Mouse (Mus musculus) midbrain, embryonic 12.5 days (tissue): Measurements from ENCODE around the gene Spata18. TPM values are rescaled to one million over a fixed set of nuclear protein-coding genes. Genes with fewer than 3 reads are reported as not detected.

Source experiments
- ATAC-seq: fragments of 200-750 bp; cut with Nextera tagmentation; 2 replicates; pipeline ENCODE4 v1.8.0; 2017; ENCODE audit warnings: low read depth, moderate TSS enrichment, moderate library complexity; ENCODE audit not compliant: low FRiP score
- H3K27ac ChIP-seq: fragments of 300-500 bp; sonication (generic); replicated peaks from 2 replicates; pipeline ENCODE4 v1.5.1; 2016; ENCODE audit warnings: mild to moderate bottlenecking
- H3K27me3 ChIP-seq: fragments of 300-500 bp; sonication (generic); 2 replicates; pipeline ENCODE4 v1.6.1; 2016; ENCODE audit warnings: mild to moderate bottlenecking
- H3K36me3 ChIP-seq: fragments of 300-500 bp; sonication (generic); 2 replicates; pipeline ENCODE4 v1.6.1; 2016
- H3K4me1 ChIP-seq: fragments of 300-500 bp; sonication (generic); 2 replicates; pipeline ENCODE4 v1.6.1; 2016
- H3K4me2 ChIP-seq: fragments of 300-500 bp; sonication (generic); replicated peaks from 2 replicates; pipeline ENCODE4 v1.6.1; 2016; ENCODE audit warnings: mild to moderate bottlenecking, moderate library complexity
- H3K4me3 ChIP-seq: fragments of 300-500 bp; sonication (generic); 2 replicates; pipeline ENCODE4 v1.5.1; 2016; ENCODE audit warnings: mild to moderate bottlenecking
- H3K9ac ChIP-seq: fragments of 300-500 bp; sonication (generic); replicated peaks from 2 replicates; pipeline ENCODE4 v1.6.1; 2016; ENCODE audit warnings: mild to moderate bottlenecking, moderate library complexity
- H3K9me3 ChIP-seq: fragments of 300-500 bp; sonication (generic); 2 replicates; pipeline ENCODE4 v1.6.1; 2016; ENCODE audit warnings: mild to moderate bottlenecking
- WGBS: fragments of 180-500 bp; shearing (Covaris S2); methylation state at CpG from one replicate; pipeline ENCODE4 v1.1.7; 2016; 5-methylcytosine and 5-hydroxymethylcytosine counted together
- polyA plus RNA-seq: library from polyadenylated mRNA; unstranded; fragments of >200 nt; fragmentation: Nextera tagmentation; extraction: Ambion mirVana; gene quantifications from 2 replicates; pipeline ENCODE4 v1.2.1, GENCODE M21; 2016

Gene Spata18
- 0.13 and 0.14 TPM in 2 replicates for polyA plus RNA-seq

- ATAC-seq, result peak; percentile 23
Measured at GRCm38 (mm10) chr5:73651061-73651854, at the start of gene Spata18. Gene Spata18, plus strand, starts transcription at chr5:73651379.

GRCm38 (mm10) chr5:73602865-73603264, 48.3 kb upstream of the Spata18 start:
- H3K4me2 ChIP-seq, result no peak overlapping the region
- H3K4me3 ChIP-seq, result no peak overlapping the region
- no peak overlapping the region for H3K27ac ChIP-seq
- H3K36me3 ChIP-seq, result no peaks in the 10 kb centered on the region
- no peak overlapping the region for H3K9ac ChIP-seq
- WGBS, result 77% methylated on average over 3 of the region's 3 CpGs
- peaks cover 3% of the 10 kb centered on the region; the same call in 1 of the 2 replicates for H3K9me3 ChIP-seq
- no peak for ATAC-seq
- H3K4me1 ChIP-seq, result peaks cover 20% of the 10 kb centered on the region
- no peaks in the 10 kb centered on the region for H3K27me3 ChIP-seq

More at GRCm38 (mm10) chr5:73651061-73651854, at the start of gene Spata18:
- Histone ChIP-seq H3K4me3 (peak within 1 kb of the TSS; percentile 50), H3K36me3 (no peaks in the 10 kb centered on the region), H3K27ac (no peak within 1 kb of the TSS), H3K4me2 (peak within 1 kb of the TSS; percentile 87), H3K9ac (peak within 1 kb of the TSS; percentile 50; the same call in 1 of the 2 replicates), H3K4me1 (peaks cover 25% of the 10 kb centered on the region), H3K27me3 (peaks cover 59% of the 10 kb centered on the region), H3K9me3 (no peaks in the 10 kb centered on the region)
- under 1% methylated on average over 53 of the region's 57 CpGs for WGBS

- no peaks in the 10 kb centered on the region for H3K36me3 ChIP-seq
- no peak overlapping the region for H3K4me3 ChIP-seq
- H3K4me2 ChIP-seq, result no peak overlapping the region
- ATAC-seq, result no peak
- peaks cover 12% of the 10 kb centered on the region for H3K4me1 ChIP-seq
- H3K9ac ChIP-seq, result no peak overlapping the region
- H3K27me3 ChIP-seq, result no peaks in the 10 kb centered on the region
- peaks cover 3% of the 10 kb centered on the region; the same call in 1 of the 2 replicates for H3K9me3 ChIP-seq
- WGBS, result 88% methylated on average over 6 of the region's 6 CpGs
- H3K27ac ChIP-seq, result no peak overlapping the region
Measured at GRCm38 (mm10) chr5:73604542-73604941, 46.6 kb upstream of the Spata18 start.

GRCm38 (mm10) chr5:73604964-73605363, 46.2 kb upstream of the Spata18 start:
- no peak for ATAC-seq

GRCm38 (mm10) chr5:73611071-73611470, 40.1 kb upstream of the Spata18 start:
- Histone ChIP-seq H3K4me1 (no peaks in the 10 kb centered on the region), H3K27me3 (no peaks in the 10 kb centered on the region), H3K9me3 (peaks cover 7% of the 10 kb centered on the region; the same call in 1 of the 2 replicates), H3K4me3 (no peak overlapping the region), H3K4me2 (no peak overlapping the region), H3K27ac (no peak overlapping the region), H3K36me3 (no peaks in the 10 kb centered on the region), H3K9ac (no peak overlapping the region)
- ATAC-seq, result no peak
- WGBS, result 95% methylated on average over 4 of the region's 4 CpGs

More at GRCm38 (mm10) chr5:73604964-73605363, 46.2 kb upstream of the Spata18 start:
- 91% methylated on average over 6 of the region's 6 CpGs for WGBS
- no peaks in the 10 kb centered on the region for H3K27me3 ChIP-seq
- H3K27ac ChIP-seq, result no peak overlapping the region
- H3K4me2 ChIP-seq, result no peak overlapping the region
- no peaks in the 10 kb centered on the region for H3K36me3 ChIP-seq
- no peak overlapping the region for H3K4me3 ChIP-seq
- H3K9me3 ChIP-seq, result peaks cover 3% of the 10 kb centered on the region; the same call in 1 of the 2 replicates
- peaks cover 8% of the 10 kb centered on the region for H3K4me1 ChIP-seq
- no peak overlapping the region for H3K9ac ChIP-seq

GRCm38 (mm10) chr5:73613296-73613695, 37.9 kb upstream of the Spata18 start:
- Histone ChIP-seq H3K4me3 (no peak overlapping the region), H3K9me3 (peaks cover 5% of the 10 kb centered on the region; the same call in 1 of the 2 replicates), H3K4me2 (no peak overlapping the region), H3K27ac (no peak overlapping the region), H3K27me3 (no peaks in the 10 kb centered on the region), H3K4me1 (no peaks in the 10 kb centered on the region), H3K36me3 (no peaks in the 10 kb centered on the region), H3K9ac (no peak overlapping the region)
- 93% methylated on average over 8 of the region's 8 CpGs for WGBS
- ATAC-seq, result no peak

GRCm38 (mm10) chr5:73615211-73615610, 36.0 kb upstream of the Spata18 start:
- no peak overlapping the region for H3K9ac ChIP-seq
- H3K4me3 ChIP-seq, result no peak overlapping the region
- peaks cover 5% of the 10 kb centered on the region; the same call in 1 of the 2 replicates for H3K9me3 ChIP-seq
- no peak for ATAC-seq
- WGBS, result 80% methylated on average over 7 of the region's 7 CpGs
- H3K27me3 ChIP-seq, result no peaks in the 10 kb centered on the region
- H3K4me1 ChIP-seq, result no peaks in the 10 kb centered on the region
- no peak overlapping the region for H3K4me2 ChIP-seq
- no peak overlapping the region for H3K27ac ChIP-seq
- no peaks in the 10 kb centered on the region for H3K36me3 ChIP-seq

- ATAC-seq, result no peak
- Histone ChIP-seq H3K9me3 (no peaks in the 10 kb centered on the region), H3K4me2 (no peak overlapping the region), H3K27ac (no peak overlapping the region), H3K27me3 (no peaks in the 10 kb centered on the region), H3K4me1 (no peaks in the 10 kb centered on the region), H3K36me3 (no peaks in the 10 kb centered on the region), H3K9ac (no peak overlapping the region), H3K4me3 (no peak overlapping the region)
- WGBS, result 87% methylated on average over 1 of the region's 1 CpGs
Measured at GRCm38 (mm10) chr5:73618969-73619368, 32.2 kb upstream of the Spata18 start.

GRCm38 (mm10) chr5:73625505-73625904, 25.7 kb upstream of the Spata18 start:
- 73% methylated on average over 1 of the region's 1 CpGs for WGBS
- Histone ChIP-seq H3K4me2 (no peak overlapping the region), H3K36me3 (no peaks in the 10 kb centered on the region), H3K4me1 (no peaks in the 10 kb centered on the region), H3K9ac (no peak overlapping the region), H3K9me3 (no peaks in the 10 kb centered on the region), H3K4me3 (no peak overlapping the region), H3K27ac (no peak overlapping the region), H3K27me3 (no peaks in the 10 kb centered on the region)
- no peak for ATAC-seq

- WGBS, result 95% methylated on average over 7 of the region's 7 CpGs
- H3K4me3 ChIP-seq, result no peak overlapping the region
- H3K9me3 ChIP-seq, result no peaks in the 10 kb centered on the region
- no peak overlapping the region for H3K27ac ChIP-seq
- no peak for ATAC-seq
- no peaks in the 10 kb centered on the region for H3K36me3 ChIP-seq
- H3K9ac ChIP-seq, result no peak overlapping the region
- peaks cover 6% of the 10 kb centered on the region; the same call in 1 of the 2 replicates for H3K4me1 ChIP-seq
- no peaks in the 10 kb centered on the region for H3K27me3 ChIP-seq
- H3K4me2 ChIP-seq, result no peak overlapping the region
Measured at GRCm38 (mm10) chr5:73626842-73627241, 24.3 kb upstream of the Spata18 start.

GRCm38 (mm10) chr5:73627559-73627958, 23.6 kb upstream of the Spata18 start:
- no peak overlapping the region for H3K9ac ChIP-seq
- 63% methylated on average over 4 of the region's 4 CpGs for WGBS
- no peak overlapping the region for H3K27ac ChIP-seq
- no peak overlapping the region for H3K4me3 ChIP-seq
- no peak overlapping the region for H3K4me2 ChIP-seq
- H3K27me3 ChIP-seq, result no peaks in the 10 kb centered on the region
- no peaks in the 10 kb centered on the region for H3K9me3 ChIP-seq
- H3K4me1 ChIP-seq, result peaks cover 6% of the 10 kb centered on the region; the same call in 1 of the 2 replicates
- H3K36me3 ChIP-seq, result no peaks in the 10 kb centered on the region
- no peak for ATAC-seq

GRCm38 (mm10) chr5:73627991-73628390, 23.2 kb upstream of the Spata18 start:
- H3K9ac ChIP-seq, result no peak overlapping the region
- H3K27ac ChIP-seq, result no peak overlapping the region
- peaks cover 6% of the 10 kb centered on the region; the same call in 1 of the 2 replicates for H3K4me1 ChIP-seq
- no peaks in the 10 kb centered on the region for H3K27me3 ChIP-seq
- no peaks in the 10 kb centered on the region for H3K36me3 ChIP-seq
- H3K4me3 ChIP-seq, result no peak overlapping the region
- ATAC-seq, result no peak
- WGBS, result 79% methylated on average over 15 of the region's 15 CpGs
- H3K9me3 ChIP-seq, result no peaks in the 10 kb centered on the region
- no peak overlapping the region for H3K4me2 ChIP-seq
